Mouse (Mus musculus): ENCODE results near the gene Cacnb2. TPM values are rescaled to one million over a fixed set of nuclear protein-coding genes. Genes with fewer than 3 reads are reported as not detected.

Cacnb2 gene
- total and polyA plus RNA-seq, 2 experiments from 2014 or later = 10.9 to 28.7 TPM

DNA sequence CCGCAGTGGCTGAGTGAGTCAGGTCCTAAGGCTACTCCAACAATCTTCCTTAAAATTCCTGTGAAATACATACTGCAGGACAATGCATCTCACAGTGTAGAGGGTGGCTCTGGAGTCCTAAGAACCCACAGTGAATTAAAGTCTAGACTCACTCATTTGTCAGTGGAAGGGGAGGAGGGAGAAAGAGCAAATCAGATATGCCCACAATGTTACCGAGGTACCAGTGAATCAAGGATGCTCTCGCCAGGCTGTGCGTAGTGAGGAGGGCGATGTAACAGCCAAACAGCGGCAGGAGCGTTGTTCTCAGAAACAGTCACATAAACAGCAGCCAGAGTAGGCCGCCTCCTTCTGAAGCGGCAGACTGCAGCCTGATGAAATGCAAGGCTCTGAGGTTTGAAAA, 136.0 kb downstream of the Cacnb2 start:
- DNase-seq (ENCODE audit: low spot score) = peak; percentile 75
- H3K4me2 ChIP-seq (ENCODE audit: low read depth, low read length, poor library complexity, severe bottlenecking) = peak overlapping the region; percentile 49
- peak overlapping the region; percentile 56 for H3K9ac ChIP-seq (replicated peaks; ENCODE audit: low read length, poor library complexity, severe bottlenecking)
- peak overlapping the region; percentile 76 for H3K27ac ChIP-seq (ENCODE audit: low read depth, low read length)
- peak; percentile 66 for ATAC-seq (ENCODE audit: low FRiP score)
- peak overlapping the region; percentile 34 for H3K4me3 ChIP-seq (ENCODE audit: low read depth, low read length)
- TF ChIP-seq CTCF (IDR thresholded peaks at IDR 0.05) = no peak; the same call in 1 of the 2 replicates
- H3K4me1 ChIP-seq (ENCODE audit: insufficient read depth, low read length) = peaks cover 3% of the 10 kb centered on the region; the same call in 1 of the 2 replicates
- no peaks in the 10 kb centered on the region for H3K9me3 ChIP-seq (ENCODE audit: low read length)
- no peaks in the 10 kb centered on the region for H3K36me3 ChIP-seq (ENCODE audit: insufficient read depth, low read length)
- 27% methylated on average over 9 of the region's 9 CpGs for WGBS
- no peaks in the 10 kb centered on the region for H3K27me3 ChIP-seq (ENCODE audit: insufficient read depth, low read length)

DNA sequence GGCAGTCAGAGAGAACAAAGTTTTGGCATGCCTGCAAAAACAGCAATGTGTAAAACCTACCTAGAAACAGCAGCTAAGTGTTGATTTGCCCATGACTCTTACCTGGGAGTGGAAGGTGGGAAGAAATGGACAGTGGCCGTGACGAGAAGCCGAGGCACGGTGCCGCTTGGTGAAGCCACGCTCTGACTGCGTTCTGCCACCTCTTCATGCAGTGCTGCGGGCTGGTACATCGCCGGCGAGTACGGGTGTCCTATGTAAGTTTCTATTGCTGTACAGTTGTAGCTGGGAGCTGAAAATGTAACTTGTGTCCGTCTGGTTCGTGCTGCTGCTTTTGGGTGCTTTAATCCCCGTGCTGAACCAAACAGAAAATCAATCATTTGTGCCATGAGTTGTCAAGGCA, 136.6 kb downstream of the Cacnb2 start:
- Histone ChIP-seq H3K4me2 (ENCODE audit: low read depth, low read length, poor library complexity, severe bottlenecking) (peak overlapping the region; percentile 49), H3K9me3 (ENCODE audit: low read length) (no peaks in the 10 kb centered on the region), H3K9ac (replicated peaks; ENCODE audit: low read length, poor library complexity, severe bottlenecking) (peak overlapping the region; percentile 56; the same call in 1 of the 2 replicates), H3K27ac (ENCODE audit: low read depth, low read length) (peak overlapping the region; percentile 76), H3K4me1 (ENCODE audit: insufficient read depth, low read length) (peaks cover 3% of the 10 kb centered on the region; the same call in 1 of the 2 replicates), H3K4me3 (ENCODE audit: low read depth, low read length) (peak overlapping the region; percentile 34), H3K36me3 (ENCODE audit: insufficient read depth, low read length) (no peaks in the 10 kb centered on the region), H3K27me3 (ENCODE audit: insufficient read depth, low read length) (no peaks in the 10 kb centered on the region)
- ATAC-seq (ENCODE audit: low FRiP score) (peak; percentile 38; the same call in 1 of the 2 replicates), DNase-seq (ENCODE audit: low spot score) (no peak)
- WGBS = 62% methylated on average over 15 of the region's 15 CpGs
- TF ChIP-seq CTCF (IDR thresholded peaks at IDR 0.05) = no peak

DNA sequence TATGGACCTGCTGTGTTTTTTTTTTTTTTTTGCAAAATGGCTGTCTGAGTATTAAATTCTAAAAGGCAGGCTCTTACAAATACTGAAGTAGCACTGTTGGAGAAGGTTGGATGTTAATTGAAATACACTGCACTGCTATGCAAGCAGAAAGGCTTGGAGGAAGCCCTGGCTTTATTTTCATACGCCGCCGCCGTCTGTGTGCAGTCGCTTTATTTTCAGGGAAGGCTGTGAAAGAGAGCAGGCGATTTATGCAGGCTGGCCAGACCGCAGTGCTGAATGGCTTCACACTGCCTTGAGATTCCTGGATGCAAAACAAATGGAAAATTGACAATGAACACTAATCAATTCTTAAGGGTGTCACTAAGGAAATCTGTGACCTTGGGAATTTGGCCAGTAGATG, 137.5 kb downstream of the Cacnb2 start:
- DNase-seq (ENCODE audit: low spot score) (peak; percentile 58), ATAC-seq (ENCODE audit: low FRiP score) (peak; percentile 48; the same call in 1 of the 2 replicates)
- no peaks in the 10 kb centered on the region for H3K27me3 ChIP-seq (ENCODE audit: insufficient read depth, low read length)
- H3K9ac ChIP-seq (replicated peaks; ENCODE audit: low read length, poor library complexity, severe bottlenecking) = peak overlapping the region; percentile 56
- H3K4me1 ChIP-seq (ENCODE audit: insufficient read depth, low read length) = peaks cover 3% of the 10 kb centered on the region; the same call in 1 of the 2 replicates
- peak overlapping the region; percentile 34 for H3K4me3 ChIP-seq (ENCODE audit: low read depth, low read length)
- 12% methylated on average over 7 of the region's 7 CpGs for WGBS
- no peak for TF ChIP-seq CTCF (IDR thresholded peaks at IDR 0.05)
- peak overlapping the region; percentile 76 for H3K27ac ChIP-seq (ENCODE audit: low read depth, low read length)
- H3K36me3 ChIP-seq (ENCODE audit: insufficient read depth, low read length) = no peaks in the 10 kb centered on the region
- peak overlapping the region; percentile 49 for H3K4me2 ChIP-seq (ENCODE audit: low read depth, low read length, poor library complexity, severe bottlenecking)
- H3K9me3 ChIP-seq (ENCODE audit: low read length) = no peaks in the 10 kb centered on the region

DNA sequence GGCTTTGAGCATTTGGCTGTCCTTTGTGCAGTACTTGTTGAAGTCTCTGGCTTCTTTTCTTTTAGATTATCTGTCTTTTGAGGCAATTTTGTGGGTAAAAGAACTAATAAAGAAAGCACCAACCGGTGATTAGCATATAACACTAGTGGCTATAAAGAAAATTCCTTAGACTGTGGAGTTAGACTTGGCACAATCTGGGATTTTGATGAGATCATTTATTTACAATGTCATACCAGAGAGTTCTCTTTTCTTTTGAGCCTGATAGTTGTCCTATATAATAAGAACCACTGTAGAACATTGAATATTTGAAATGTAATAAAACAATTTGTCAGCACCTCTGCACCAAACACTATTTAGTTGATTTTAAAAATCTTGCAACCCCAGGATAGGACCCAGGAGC, 141.9 kb downstream of the Cacnb2 start:
- no peak overlapping the region for H3K27ac ChIP-seq (ENCODE audit: low read depth, low read length)
- H3K4me3 ChIP-seq (ENCODE audit: low read depth, low read length) = no peak overlapping the region
- no peaks in the 10 kb centered on the region for H3K9me3 ChIP-seq (ENCODE audit: low read length)
- H3K36me3 ChIP-seq (ENCODE audit: insufficient read depth, low read length) = no peaks in the 10 kb centered on the region
- no peak for TF ChIP-seq CTCF (IDR thresholded peaks at IDR 0.05)
- H3K27me3 ChIP-seq (ENCODE audit: insufficient read depth, low read length) = no peaks in the 10 kb centered on the region
- H3K4me1 ChIP-seq (ENCODE audit: insufficient read depth, low read length) = no peaks in the 10 kb centered on the region
- ATAC-seq (ENCODE audit: low FRiP score) = no peak
- DNase-seq (ENCODE audit: low spot score) = no peak
- 89% methylated on average over 1 of the region's 1 CpGs for WGBS
- H3K4me2 ChIP-seq (ENCODE audit: low read depth, low read length, poor library complexity, severe bottlenecking) = no peak overlapping the region
- H3K9ac ChIP-seq (replicated peaks; ENCODE audit: low read length, poor library complexity, severe bottlenecking) = no peak overlapping the region

- 33% methylated on average over 4 of the region's 4 CpGs for WGBS
- Histone ChIP-seq H3K27me3 (ENCODE audit: insufficient read depth, low read length) (no peaks in the 10 kb centered on the region), H3K9ac (replicated peaks; ENCODE audit: low read length, poor library complexity, severe bottlenecking) (no peak overlapping the region), H3K36me3 (ENCODE audit: insufficient read depth, low read length) (no peaks in the 10 kb centered on the region), H3K4me2 (ENCODE audit: low read depth, low read length, poor library complexity, severe bottlenecking) (no peak overlapping the region), H3K27ac (ENCODE audit: low read depth, low read length) (0 out of 2 replicates have a peak overlapping the region, but pooled peaks have one; percentile 18), H3K9me3 (ENCODE audit: low read length) (no peaks in the 10 kb centered on the region), H3K4me3 (ENCODE audit: low read depth, low read length) (no peak overlapping the region), H3K4me1 (ENCODE audit: insufficient read depth, low read length) (no peaks in the 10 kb centered on the region)
- TF ChIP-seq CTCF (IDR thresholded peaks at IDR 0.05) = no peak
- ATAC-seq (ENCODE audit: low FRiP score) = no peak; the same call in 1 of the 2 replicates
- DNase-seq (ENCODE audit: low spot score) = peak; percentile 24
Measured at GRCm38 (mm10) chr2:14762846-14763245, 160.0 kb downstream of the Cacnb2 start.

DNA sequence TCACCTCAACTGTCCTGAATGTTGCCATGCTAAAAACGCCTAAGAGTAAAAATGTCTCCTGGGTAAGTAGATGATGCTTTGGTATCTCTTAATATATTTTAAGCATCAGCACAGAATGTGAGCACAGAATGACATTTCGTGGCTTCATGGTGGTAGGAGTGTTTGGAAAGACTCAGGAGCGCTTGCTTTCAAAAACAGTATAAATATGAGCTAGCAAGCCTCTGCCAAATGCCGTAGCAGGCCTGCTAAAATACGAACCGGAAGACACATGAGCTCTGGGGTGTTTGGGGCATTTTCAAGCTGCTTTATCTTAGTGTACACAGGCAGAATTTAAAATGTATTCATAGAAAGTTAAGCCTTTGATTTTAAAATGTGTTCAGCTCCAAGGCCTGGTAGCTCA, 161.0 kb downstream of the Cacnb2 start:
- no peak for TF ChIP-seq CTCF (IDR thresholded peaks at IDR 0.05)
- 73% methylated on average over 6 of the region's 6 CpGs for WGBS
- DNase-seq (ENCODE audit: low spot score) (no peak), ATAC-seq (ENCODE audit: low FRiP score) (no peak)
- Histone ChIP-seq H3K4me2 (ENCODE audit: low read depth, low read length, poor library complexity, severe bottlenecking) (no peak overlapping the region), H3K4me3 (ENCODE audit: low read depth, low read length) (no peak overlapping the region), H3K27me3 (ENCODE audit: insufficient read depth, low read length) (no peaks in the 10 kb centered on the region), H3K36me3 (ENCODE audit: insufficient read depth, low read length) (no peaks in the 10 kb centered on the region), H3K27ac (ENCODE audit: low read depth, low read length) (no peak overlapping the region), H3K9ac (replicated peaks; ENCODE audit: low read length, poor library complexity, severe bottlenecking) (no peak overlapping the region), H3K9me3 (ENCODE audit: low read length) (no peaks in the 10 kb centered on the region), H3K4me1 (ENCODE audit: insufficient read depth, low read length) (no peaks in the 10 kb centered on the region)

All from midbrain, postnatal 0 days (tissue).